Comparison of ENCODE assay signal across 13 mouse cellular contexts in the genomic region with DNA sequence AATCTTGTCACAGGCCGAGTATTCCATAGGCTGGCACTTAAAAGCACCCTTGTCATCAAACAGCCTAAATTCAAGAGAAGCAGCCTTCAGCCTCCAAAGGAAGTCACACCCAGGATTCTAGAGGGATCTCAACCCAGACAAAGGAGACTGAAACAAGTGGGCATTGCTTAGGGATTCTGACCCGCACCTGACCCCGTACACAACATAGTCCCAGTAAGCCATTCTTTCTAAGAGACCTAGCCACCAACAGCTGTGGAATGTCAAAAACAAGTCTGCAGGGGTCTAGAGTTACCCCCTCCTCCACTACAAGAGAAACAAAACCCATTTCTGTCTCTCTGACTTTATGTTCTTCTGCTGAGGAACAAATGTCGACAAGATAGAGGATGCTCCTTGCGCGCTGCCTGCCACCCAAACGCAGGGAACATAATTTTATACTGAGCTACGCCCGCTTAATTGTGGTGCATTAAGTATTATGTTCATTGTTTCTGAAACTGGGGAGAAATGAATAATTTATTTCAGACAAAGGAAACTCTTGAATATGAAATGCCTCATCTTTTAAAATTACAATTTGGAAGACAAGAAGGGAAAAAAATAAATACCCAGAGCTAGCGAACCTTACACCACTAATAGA. TPM values are rescaled to one million over a fixed set of nuclear protein-coding genes. Genes with fewer than 3 reads are reported as not detected.
DNase-seq lines count a peak whose midpoint lies in the region; ATAC-seq and TF ChIP-seq lines count a peak whose summit lies in the region.
"Had no signal": no experiment of that assay in that cellular context is flagged by ENCODE, and none has a peak within 500 bp of the region (broad histone marks: within the 10 kb centered on the region; RNA-seq: fewer than 3 reads in every experiment).

No protein-coding gene starts in this region.

- no peaks in the 10 kb centered on the region for H3K9me3 ChIP-seq in heart, embryonic 13.5 days
- no peaks in the 10 kb centered on the region for H3K9me3 ChIP-seq in liver, postnatal 0 days (ENCODE audit: low read length)
- H3K9me3 ChIP-seq in liver, embryonic 12.5 days (replicated peaks): no peaks in the 10 kb centered on the region
- no peaks in the 10 kb centered on the region for H3K9me3 ChIP-seq in neural tube, embryonic 14.5 days (ENCODE audit: control insufficient read depth, low read length)
- H3K9me3 ChIP-seq: heart, embryonic 15.5 days had no signal

- H3K79me2 ChIP-seq in heart, adult 2 months (replicated peaks; ENCODE audit: control insufficient read depth, insufficient read depth, low read length): no peaks in the 10 kb centered on the region

- no peak overlapping the region for H3K4me2 ChIP-seq in heart, embryonic 13.5 days
- H3K4me2 ChIP-seq in liver, postnatal 0 days (ENCODE audit: low read depth, low read length): no peak overlapping the region
- no peak overlapping the region for H3K4me2 ChIP-seq in liver, embryonic 12.5 days
- H3K4me2 ChIP-seq in neural tube, embryonic 14.5 days (ENCODE audit: low read depth, low read length): no peak overlapping the region
- H3K4me2 ChIP-seq: heart, embryonic 15.5 days; liver, embryonic 11.5 days had no signal

- DNase-seq in heart, adult 2 months: no peak
- no peak for DNase-seq in liver, postnatal 0 days
- DNase-seq in embryo, embryonic 10.5 days (ENCODE audit: low spot score): peak; percentile 56
- no peak for DNase-seq in frontal cortex, postnatal 10 days (ENCODE audit: low spot score in 2 of 2)
- DNase-seq: cerebellum, adult 9-11 months; gastrocnemius, postnatal 14 days had no signal

- 69% methylated on average over 10 of the region's 10 CpGs for WGBS in heart, embryonic 13.5 days
- 84% methylated on average over 10 of the region's 10 CpGs for WGBS in heart, adult 2 months
- 81% methylated on average over 10 of the region's 10 CpGs for whole genome bisulfite sequencing in liver, postnatal 0 days (ENCODE audit: insufficient replicate concordance)
- 71% methylated on average over 10 of the region's 10 CpGs for WGBS in liver, embryonic 12.5 days (ENCODE audit: insufficient replicate concordance)
- 32% methylated on average over 10 of the region's 10 CpGs for WGBS in neural tube, embryonic 14.5 days

- no peak overlapping the region for H3K9ac ChIP-seq in heart, embryonic 13.5 days
- H3K9ac ChIP-seq in heart, adult 2 months (ENCODE audit: low read depth, low read length): no peak overlapping the region
- no peak overlapping the region for H3K9ac ChIP-seq in liver, postnatal 0 days (replicated peaks)
- no peak overlapping the region for H3K9ac ChIP-seq in liver, embryonic 12.5 days
- no peak overlapping the region for H3K9ac ChIP-seq in neural tube, embryonic 14.5 days (replicated peaks; ENCODE audit: low read depth, low read length)
- H3K9ac ChIP-seq: heart, embryonic 15.5 days had no signal

- no peak for TF ChIP-seq POLR2A in heart, adult 2 months (IDR thresholded peaks at IDR 0.05; ENCODE audit: insufficient read depth, low read depth, low read length)

- no peak overlapping the region for H3K4me3 ChIP-seq in heart, embryonic 13.5 days
- no peak overlapping the region for H3K4me3 ChIP-seq in heart, adult 2 months
- H3K4me3 ChIP-seq in liver, postnatal 0 days (ENCODE audit: low read depth, low read length): no peak overlapping the region
- no peak overlapping the region for H3K4me3 ChIP-seq in liver, embryonic 12.5 days
- no peak overlapping the region for H3K4me3 ChIP-seq in neural tube, embryonic 14.5 days (ENCODE audit: low read depth, low read length)
- H3K4me3 ChIP-seq: heart, embryonic 15.5 days; left cerebral cortex, adult 2 months had no signal

- H3K27ac ChIP-seq in heart, embryonic 13.5 days (replicated peaks): 0 out of 2 replicates have a peak overlapping the region, but pooled peaks have one; percentile 2
- no peak overlapping the region for H3K27ac ChIP-seq in heart, adult 2 months
- H3K27ac ChIP-seq in liver, postnatal 0 days (ENCODE audit: low read depth): peak overlapping the region; percentile 71
- H3K27ac ChIP-seq in liver, embryonic 12.5 days: no peak overlapping the region
- H3K27ac ChIP-seq in neural tube, embryonic 14.5 days (ENCODE audit: low read depth, low read length): peak overlapping the region; percentile 34; the same call in 1 of the 2 replicates
- H3K27ac ChIP-seq: heart, embryonic 15.5 days; left cerebral cortex, adult 2 months; macrophage had no signal

- no peaks in the 10 kb centered on the region for H3K36me3 ChIP-seq in heart, embryonic 13.5 days
- H3K36me3 ChIP-seq in heart, adult 2 months (ENCODE audit: control insufficient read depth, insufficient read depth, low read length): no peaks in the 10 kb centered on the region
- no peaks in the 10 kb centered on the region for H3K36me3 ChIP-seq in liver, postnatal 0 days (replicated peaks; ENCODE audit: insufficient read depth, low read length)
- H3K36me3 ChIP-seq in liver, embryonic 12.5 days: no peaks in the 10 kb centered on the region
- no peaks in the 10 kb centered on the region for H3K36me3 ChIP-seq in neural tube, embryonic 14.5 days (ENCODE audit: control insufficient read depth, insufficient read depth, low read length)
- H3K36me3 ChIP-seq: heart, embryonic 15.5 days had no signal

- no peak for ATAC-seq in heart, embryonic 13.5 days (ENCODE audit: extremely low read depth, insufficient number of reproducible peaks, low FRiP score, low TSS enrichment)
- ATAC-seq in liver, postnatal 0 days: no peak
- no peak for ATAC-seq in liver, embryonic 12.5 days
- ATAC-seq in neural tube, embryonic 14.5 days (ENCODE audit: low read depth): no peak

- no peaks in the 10 kb centered on the region for H3K27me3 ChIP-seq in heart, embryonic 13.5 days (replicated peaks)
- no peaks in the 10 kb centered on the region for H3K27me3 ChIP-seq in heart, adult 2 months (ENCODE audit: control insufficient read depth, insufficient read depth, low read length)
- no peaks in the 10 kb centered on the region for H3K27me3 ChIP-seq in liver, postnatal 0 days (ENCODE audit: insufficient read depth, low read length)
- no peaks in the 10 kb centered on the region; the same call in 1 of the 2 replicates for H3K27me3 ChIP-seq in liver, embryonic 12.5 days (replicated peaks)
- H3K27me3 ChIP-seq in neural tube, embryonic 14.5 days (ENCODE audit: control insufficient read depth, insufficient read depth, low read length): no peaks in the 10 kb centered on the region
- H3K27me3 ChIP-seq: heart, embryonic 15.5 days had no signal

- peaks cover 27% of the 10 kb centered on the region for H3K4me1 ChIP-seq in heart, embryonic 13.5 days
- no peaks in the 10 kb centered on the region for H3K4me1 ChIP-seq in heart, adult 2 months (ENCODE audit: control insufficient read depth, insufficient read depth, low read length)
- H3K4me1 ChIP-seq in liver, postnatal 0 days (ENCODE audit: insufficient read depth): peaks cover 27% of the 10 kb centered on the region
- peaks cover 18% of the 10 kb centered on the region; the same call in 1 of the 2 replicates for H3K4me1 ChIP-seq in liver, embryonic 12.5 days
- H3K4me1 ChIP-seq in neural tube, embryonic 14.5 days (ENCODE audit: control insufficient read depth, insufficient read depth, low read length): peaks cover 20% of the 10 kb centered on the region

- no peak for TF ChIP-seq EP300 in heart, adult 2 months (IDR thresholded peaks at IDR 0.05; ENCODE audit: insufficient read depth, low read depth, low read length)
- no peak for TF ChIP-seq EP300 in liver, postnatal 0 days (IDR thresholded peaks at IDR 0.05; ENCODE audit: low read depth)

- intact Hi-C loops in heart, adult 2 months (cut with DNase I): no loop called here

- TF ChIP-seq CTCF in heart, adult 2 months (IDR thresholded peaks at IDR 0.05): no peak
- TF ChIP-seq CTCF in liver, postnatal 0 days (IDR thresholded peaks at IDR 0.05; ENCODE audit: low read depth): no peak

RNA-seq across cellular contexts. Expression of gene Gfra1, which starts 18.2 kb away (rescaled TPM):
- 6.1 and 6.6 TPM in 2 replicates for polyA plus RNA-seq in heart, embryonic 13.5 days (2015; fragmentation: Nextera tagmentation; extraction: Ambion mirVana)
- total RNA-seq in heart, adult 2 months (2021): 1 to 10 TPM; 4.1 to 5.4 TPM
- 2.3 and 6.2 TPM in 2 replicates for polyA plus RNA-seq in heart, adult 2 months (2012; rRNA removed)
- 8.4 and 8.8 TPM in 2 replicates for polyA plus RNA-seq in liver, postnatal 0 days (2015; fragmentation: Nextera tagmentation; extraction: Ambion mirVana)
- 9.1 and 9.2 TPM in 2 replicates for polyA plus RNA-seq in liver, embryonic 12.5 days (2016; fragmentation: Nextera tagmentation; extraction: Ambion mirVana)
- 67.8 and 67.9 TPM in 2 replicates for polyA plus RNA-seq in neural tube, embryonic 14.5 days (2014; fragmentation: Nextera tagmentation; extraction: Ambion mirVana)
- polyA plus RNA-seq: macrophage had no signal

Comparison
In these comparisons a context has a peak if more than half of its experiments do, and no peak if none do; other contexts are left out.
1. H3K27ac ChIP-seq: peak in heart, embryonic 13.5 days (single experiment), liver, postnatal 0 days (single experiment) and neural tube, embryonic 14.5 days (single experiment); none in heart, adult 2 months (single experiment) and liver, embryonic 12.5 days (single experiment).